Mouse (Mus musculus) testis, adult 2 months (tissue): ENCODE results near the gene Lmo2.

Experiments
- CTCF ChIP-seq: fragments of 200-500 bp; IDR thresholded peaks from 2 replicates; pipeline ENCODE4 v1.5.1; 2012; ENCODE audit warnings: low read depth, mild to moderate bottlenecking, inconsistent platforms, low read length, moderate library complexity; ENCODE audit not compliant: control insufficient read depth, insufficient read depth, insufficient replicate concordance
- POLR2A ChIP-seq: fragments of 200-500 bp; IDR thresholded peaks from 2 replicates; pipeline ENCODE4 v1.6.1; 2012; ENCODE audit warnings: low read depth, mild to moderate bottlenecking, inconsistent platforms, low read length, moderate library complexity; ENCODE audit not compliant: control insufficient read depth

DNA sequence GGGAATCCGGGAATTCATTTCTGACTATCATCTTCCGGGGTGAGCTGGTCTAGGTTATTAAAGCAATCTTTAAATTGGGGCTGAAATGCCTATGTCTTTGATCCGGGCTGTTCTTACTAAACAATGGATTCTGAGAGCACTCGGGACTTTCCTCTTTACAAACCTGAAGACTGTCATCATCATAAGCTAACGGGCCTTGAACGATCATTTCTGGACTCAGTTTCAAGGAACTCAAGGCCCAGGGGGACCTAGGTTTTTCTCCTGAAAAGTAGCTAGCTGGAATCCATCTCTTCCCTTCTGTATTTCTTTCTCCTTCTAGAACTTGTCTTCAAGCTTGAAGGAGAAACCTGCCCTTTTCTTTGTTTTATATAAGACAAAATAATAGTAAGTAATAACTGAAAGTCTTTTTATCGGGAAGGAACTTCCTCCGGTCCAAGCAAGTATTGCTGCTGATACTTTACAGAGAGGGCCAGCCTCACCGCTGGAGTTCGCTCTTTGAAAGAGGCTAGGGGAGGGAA lies 11.2 kb downstream of the Lmo2 start:
- TF ChIP-seq POLR2A (no peak), CTCF (no peak)
